Mouse (Mus musculus): ENCODE measurements at regions not wholly inside any gene's neighbourhood (a gene's known extent, or its start where the extent isn't known, plus 50 kb on each side); places are given as distances from the start of the nearest gene placed in this dataset.

GRCm38 (mm10) chr12:117415146-117415545, 101.1 kb upstream of the Rapgef5 start:
- Histone ChIP-seq H3K27ac (no peak overlapping the region), H3K4me3 (replicated peaks) (no peak overlapping the region), H3K9ac (no peak overlapping the region), H3K4me1 (replicated peaks) (no peaks in the 10 kb centered on the region), H3K27me3 (replicated peaks) (no peaks in the 10 kb centered on the region), H3K36me3 (no peaks in the 10 kb centered on the region), H3K4me2 (replicated peaks) (no peak overlapping the region), H3K9me3 (no peaks in the 10 kb centered on the region)
- 78% methylated on average over 2 of the region's 2 CpGs for WGBS
- no peak for ATAC-seq

GRCm38 (mm10) chr12:117417991-117418390, 98.3 kb upstream of the Rapgef5 start:
- Histone ChIP-seq H3K9ac (no peak overlapping the region), H3K4me1 (replicated peaks) (no peaks in the 10 kb centered on the region), H3K27ac (no peak overlapping the region), H3K4me2 (replicated peaks) (no peak overlapping the region), H3K27me3 (replicated peaks) (no peaks in the 10 kb centered on the region), H3K9me3 (no peaks in the 10 kb centered on the region), H3K36me3 (no peaks in the 10 kb centered on the region), H3K4me3 (replicated peaks) (no peak overlapping the region)
- no peak for ATAC-seq
- WGBS = 74% methylated on average over 4 of the region's 4 CpGs

- Histone ChIP-seq H3K27me3 (replicated peaks) (no peaks in the 10 kb centered on the region), H3K4me3 (replicated peaks) (no peak overlapping the region), H3K9me3 (no peaks in the 10 kb centered on the region), H3K36me3 (no peaks in the 10 kb centered on the region), H3K4me1 (replicated peaks) (no peaks in the 10 kb centered on the region), H3K27ac (no peak overlapping the region), H3K4me2 (replicated peaks) (no peak overlapping the region), H3K9ac (no peak overlapping the region)
- ATAC-seq = no peak
- 89% methylated on average over 7 of the region's 7 CpGs for WGBS
These were observed 93.8 kb upstream of the Rapgef5 start for GRCm38 (mm10) chr12:117422315-117422978.

- WGBS = 58% methylated on average over 9 of the region's 9 CpGs
- H3K9me3 ChIP-seq = no peaks in the 10 kb centered on the region
- no peaks in the 10 kb centered on the region for H3K27me3 ChIP-seq (replicated peaks)
- H3K36me3 ChIP-seq = no peaks in the 10 kb centered on the region
- no peak overlapping the region for H3K4me2 ChIP-seq (replicated peaks)
- no peak overlapping the region for H3K27ac ChIP-seq
- peak; percentile 94 for ATAC-seq
- H3K9ac ChIP-seq = no peak overlapping the region
- H3K4me3 ChIP-seq (replicated peaks) = no peak overlapping the region
- no peaks in the 10 kb centered on the region for H3K4me1 ChIP-seq (replicated peaks)
These were observed 90.8 kb upstream of the Rapgef5 start for GRCm38 (mm10) chr12:117425363-117426031.

DNA sequence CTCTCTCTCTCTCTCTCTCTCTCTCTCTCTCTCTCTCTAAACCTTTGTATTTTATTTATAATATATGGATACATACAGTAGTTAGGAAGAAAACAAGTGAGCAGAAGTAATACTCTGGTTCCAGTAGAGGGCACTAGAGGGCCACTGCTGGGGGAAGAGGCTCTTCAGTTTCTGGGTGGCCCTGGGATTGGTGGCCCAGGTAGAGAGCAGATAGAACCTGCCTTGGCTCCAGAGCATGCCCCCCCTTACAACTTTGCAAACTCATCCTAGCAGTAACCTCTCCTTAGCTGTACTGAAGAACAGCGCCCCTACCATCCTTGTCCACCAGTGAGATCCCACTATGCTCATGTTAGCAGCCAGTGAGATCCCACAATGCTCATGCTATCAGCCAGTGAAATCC, 88.8 kb upstream of the Rapgef5 start:
- Histone ChIP-seq H3K4me2 (replicated peaks) (no peak overlapping the region), H3K4me3 (replicated peaks) (no peak overlapping the region), H3K27me3 (replicated peaks) (no peaks in the 10 kb centered on the region), H3K4me1 (replicated peaks) (no peaks in the 10 kb centered on the region), H3K9ac (no peak overlapping the region), H3K27ac (no peak overlapping the region), H3K9me3 (no peaks in the 10 kb centered on the region), H3K36me3 (no peaks in the 10 kb centered on the region)
- 26% methylated on average over 1 of the region's 1 CpGs for WGBS
- ATAC-seq = no peak

DNA sequence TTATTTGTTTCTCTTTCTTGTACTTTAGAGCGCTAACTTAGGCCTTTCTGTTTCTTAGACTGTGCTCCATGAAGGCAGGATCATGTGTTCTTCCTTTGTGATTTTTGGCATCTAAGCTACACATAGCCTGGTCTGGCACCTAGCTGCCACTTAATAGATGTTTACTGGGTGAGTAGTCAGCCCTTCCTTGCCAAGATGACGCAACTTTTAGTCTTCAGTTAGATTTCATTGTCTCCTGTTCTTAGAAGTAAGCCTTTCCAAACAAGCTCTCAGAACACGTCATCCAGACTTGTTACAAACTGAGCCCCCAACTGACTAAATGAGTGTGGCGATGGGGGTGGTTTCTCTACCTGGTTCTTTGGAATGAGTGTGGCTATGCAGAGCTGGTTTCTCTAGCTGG, 85.4 kb upstream of the Rapgef5 start:
- no peak for ATAC-seq
- 79% methylated on average over 4 of the region's 4 CpGs for WGBS
- no peaks in the 10 kb centered on the region for H3K36me3 ChIP-seq

DNA sequence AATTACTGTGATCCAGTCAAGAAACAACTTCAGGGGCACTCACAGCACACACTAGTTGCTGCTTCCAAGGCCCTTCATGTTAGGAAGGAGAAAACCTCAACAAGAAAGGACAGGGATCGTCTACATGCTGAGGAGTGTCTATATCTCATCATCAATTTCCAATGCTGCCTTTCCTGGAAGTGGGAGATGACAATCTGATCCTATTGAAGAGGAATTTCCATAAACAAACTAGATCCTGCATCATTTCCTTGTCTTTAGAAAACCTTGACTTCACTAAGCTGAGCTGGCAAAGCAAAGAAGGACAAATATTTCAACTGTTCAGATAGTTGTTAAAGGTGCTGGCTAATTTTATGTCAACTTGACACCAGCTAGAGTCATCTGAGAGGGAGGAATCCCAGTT, 83.5 kb upstream of the Rapgef5 start:
- Histone ChIP-seq H3K4me1 (replicated peaks) (no peaks in the 10 kb centered on the region), H3K27me3 (replicated peaks) (no peaks in the 10 kb centered on the region), H3K27ac (no peak overlapping the region), H3K4me3 (replicated peaks) (no peak overlapping the region), H3K36me3 (no peaks in the 10 kb centered on the region), H3K4me2 (replicated peaks) (no peak overlapping the region), H3K9ac (no peak overlapping the region), H3K9me3 (no peaks in the 10 kb centered on the region)
- 56% methylated on average over 1 of the region's 1 CpGs for WGBS
- ATAC-seq = no peak

More for the DNA sequence above, 85.4 kb upstream of the Rapgef5 start:
- Histone ChIP-seq H3K27me3 (replicated peaks) (no peaks in the 10 kb centered on the region), H3K9me3 (no peaks in the 10 kb centered on the region), H3K4me1 (replicated peaks) (no peaks in the 10 kb centered on the region), H3K27ac (no peak overlapping the region), H3K4me2 (replicated peaks) (no peak overlapping the region), H3K9ac (no peak overlapping the region), H3K4me3 (replicated peaks) (no peak overlapping the region)

- WGBS = 65% methylated on average over 4 of the region's 4 CpGs
- no peak overlapping the region for H3K4me3 ChIP-seq (replicated peaks)
- no peak overlapping the region for H3K4me2 ChIP-seq (replicated peaks)
- H3K4me1 ChIP-seq (replicated peaks) = no peaks in the 10 kb centered on the region
- H3K27ac ChIP-seq = no peak overlapping the region
- H3K36me3 ChIP-seq = no peaks in the 10 kb centered on the region
- H3K27me3 ChIP-seq (replicated peaks) = no peaks in the 10 kb centered on the region
- no peaks in the 10 kb centered on the region for H3K9me3 ChIP-seq
- no peak for ATAC-seq
- H3K9ac ChIP-seq = no peak overlapping the region
These were observed 79.3 kb upstream of the Rapgef5 start for GRCm38 (mm10) chr12:117437011-117437410.

DNA sequence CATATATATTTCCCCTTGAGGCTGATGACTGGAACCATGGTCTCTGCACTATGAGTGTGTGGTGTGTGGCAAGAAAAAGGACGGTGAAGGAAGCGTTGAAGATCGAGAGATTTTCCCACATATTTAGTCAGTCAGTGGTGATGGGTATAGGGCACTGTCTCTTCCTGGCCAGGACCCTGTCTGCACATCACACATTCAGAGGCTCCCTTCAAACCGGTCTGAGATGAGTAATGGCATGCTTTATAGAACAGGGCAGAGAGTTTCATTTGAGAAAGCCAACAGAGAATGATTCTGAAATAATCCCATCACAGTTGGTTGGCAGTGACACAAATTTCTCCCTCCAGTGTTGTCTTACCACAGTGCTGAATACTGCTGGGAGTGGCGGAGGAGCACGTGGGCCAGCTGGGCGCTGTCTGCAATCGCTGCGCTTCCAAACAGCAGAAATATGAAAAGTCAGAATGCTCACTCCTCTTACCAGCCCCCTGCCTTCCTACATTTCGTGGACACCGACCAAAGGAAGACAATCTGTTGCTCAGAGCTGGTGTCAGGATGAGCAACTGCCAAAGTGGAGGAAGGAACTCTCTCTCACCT, 77.2 kb upstream of the Rapgef5 start:
- 64% methylated on average over 11 of the region's 11 CpGs for WGBS
- H3K27ac ChIP-seq = no peak overlapping the region
- no peak; the same call in 1 of the 2 replicates for ATAC-seq

GRCm38 (mm10) chr12:117444247-117444989, 71.9 kb upstream of the Rapgef5 start:
- H3K9me3 ChIP-seq = no peaks in the 10 kb centered on the region
- 83% methylated on average over 4 of the region's 4 CpGs for WGBS
- H3K4me2 ChIP-seq (replicated peaks) = no peak overlapping the region
- H3K4me1 ChIP-seq (replicated peaks) = 0 out of 2 replicates have a peak, but pooled peaks cover 2% of the 10 kb centered on the region
- no peak for ATAC-seq
- no peak overlapping the region for H3K27ac ChIP-seq
- no peaks in the 10 kb centered on the region for H3K27me3 ChIP-seq (replicated peaks)
- no peaks in the 10 kb centered on the region for H3K36me3 ChIP-seq
- H3K9ac ChIP-seq = no peak overlapping the region
- H3K4me3 ChIP-seq (replicated peaks) = no peak overlapping the region

More for the DNA sequence above, 77.2 kb upstream of the Rapgef5 start:
- Histone ChIP-seq H3K36me3 (no peaks in the 10 kb centered on the region), H3K9me3 (no peaks in the 10 kb centered on the region), H3K27me3 (replicated peaks) (no peaks in the 10 kb centered on the region), H3K4me3 (replicated peaks) (no peak overlapping the region), H3K9ac (no peak overlapping the region), H3K4me2 (replicated peaks) (no peak overlapping the region), H3K4me1 (replicated peaks) (no peaks in the 10 kb centered on the region)

DNA sequence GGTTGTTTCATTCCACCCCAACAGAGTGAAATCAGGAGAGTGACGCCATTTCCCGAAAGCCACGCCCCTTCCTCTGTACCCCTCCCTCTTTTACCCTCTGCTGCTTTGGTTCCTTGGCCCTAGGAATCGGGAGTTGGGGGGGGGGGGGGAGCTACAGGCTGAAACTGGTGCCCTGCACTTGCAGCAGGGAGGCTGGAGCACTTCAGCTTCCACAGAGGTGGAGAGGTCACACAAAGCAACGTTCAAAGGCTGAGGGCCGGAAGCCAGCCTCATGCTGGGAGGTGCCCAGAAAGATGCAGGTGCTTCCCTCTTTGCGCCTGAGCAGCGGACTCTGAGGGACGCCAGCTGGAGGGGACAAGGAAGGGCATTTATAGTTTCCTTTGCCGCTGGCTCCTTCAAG, 69.1 kb upstream of the Rapgef5 start:
- no peaks in the 10 kb centered on the region for H3K36me3 ChIP-seq
- no peak overlapping the region for H3K4me3 ChIP-seq (replicated peaks)
- peak overlapping the region; percentile 27; the same call in 1 of the 2 replicates for H3K4me2 ChIP-seq (replicated peaks)
- no peak overlapping the region for H3K9ac ChIP-seq
- 20% methylated on average over 10 of the region's 10 CpGs for WGBS
- ATAC-seq = peak; percentile 41; the same call in 1 of the 2 replicates
- no peaks in the 10 kb centered on the region for H3K27me3 ChIP-seq (replicated peaks)
- 0 out of 2 replicates have a peak, but pooled peaks cover 2% of the 10 kb centered on the region for H3K4me1 ChIP-seq (replicated peaks)
- no peak overlapping the region for H3K27ac ChIP-seq
- H3K9me3 ChIP-seq = no peaks in the 10 kb centered on the region
